Mouse (Mus musculus): Measurements from ENCODE around the gene Slc38a6. TPM values are rescaled to one million over a fixed set of nuclear protein-coding genes. Genes with fewer than 3 reads are reported as not detected.
A peak's percentile ranks its signal among the peaks of the same experiment; 100 is the strongest.

The Slc38a6 gene
- total and polyA plus RNA-seq, 3 experiments, result 3.1 to 6.1 TPM; not detected in 1

DNA sequence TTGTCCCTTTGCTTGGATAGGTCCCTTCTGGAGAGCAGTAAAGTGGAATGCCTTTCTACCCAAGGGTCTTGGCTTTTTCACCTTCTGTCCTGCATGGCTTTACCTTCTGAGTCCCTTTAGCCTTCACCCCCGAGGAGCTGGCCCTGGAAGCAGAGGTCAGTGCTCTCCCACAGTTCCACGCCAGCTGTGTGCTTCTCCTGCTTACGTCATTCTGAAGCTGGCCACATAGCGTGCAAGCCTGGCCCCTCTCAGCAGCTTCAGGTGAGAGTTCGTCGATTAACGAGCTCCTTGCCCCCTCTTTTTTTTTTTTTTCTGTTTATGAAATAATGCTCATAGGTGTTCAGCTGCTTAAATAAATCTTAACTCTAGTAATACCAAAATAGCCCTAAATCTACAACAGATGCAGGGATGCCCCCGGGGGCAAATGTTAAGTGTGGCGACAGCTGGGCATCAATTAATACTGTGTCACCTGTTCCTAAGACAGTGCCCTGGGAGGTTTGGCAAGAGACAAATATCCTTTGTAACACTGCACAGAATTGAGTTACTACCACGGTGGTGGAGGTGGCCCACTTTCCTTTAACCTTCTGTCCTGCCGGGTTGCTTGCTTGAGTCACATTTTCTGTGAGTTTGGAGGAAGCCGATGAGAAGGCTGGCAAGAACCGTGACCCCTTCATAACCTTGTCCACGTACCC, 68.7 kb downstream of the Slc38a6 start:
- H3K36me3 ChIP-seq (ENCODE audit: control insufficient read depth in 1 of 2, insufficient read depth in 2 of 2, low read length in 2 of 2), result no peaks in the 10 kb centered on the region
- H3K27me3 ChIP-seq (ENCODE audit: control insufficient read depth in 1 of 2, insufficient read depth in 2 of 2, low read length in 2 of 2), result no peaks in the 10 kb centered on the region
- H3K79me2 ChIP-seq (ENCODE audit: control insufficient read depth, insufficient read depth, low read length, poor library complexity), result no peaks in the 10 kb centered on the region
- no peak for DNase-seq (ENCODE audit: low read depth, low spot score)
- no peak overlapping the region for H3K27ac ChIP-seq (ENCODE audit: control insufficient read depth, low read depth, low read length)
- no peaks in the 10 kb centered on the region for H3K4me1 ChIP-seq (ENCODE audit: control insufficient read depth in 1 of 2, insufficient read depth in 2 of 2, low read length in 2 of 2)
- no peak overlapping the region for H3K4me3 ChIP-seq (ENCODE audit: control insufficient read depth in 1 of 2, insufficient read depth in 1 of 2, low read depth in 2 of 2, low read length in 2 of 2)
- H3K9ac ChIP-seq (ENCODE audit: control insufficient read depth, low read depth, low read length, poor library complexity, severe bottlenecking), result no peak overlapping the region
- TF ChIP-seq TBP (IDR thresholded peaks at IDR 0.05; ENCODE audit: low read depth, low read length), result no peak
- TF ChIP-seq MEF2A (IDR thresholded peaks at IDR 0.05; ENCODE audit: extremely low read depth, insufficient replicate concordance, low read depth, low read length, poor library complexity, severe bottlenecking), result no peak
- TF ChIP-seq NRF1 (IDR thresholded peaks at IDR 0.05; ENCODE audit: insufficient read depth, low read depth, low read length, poor library complexity, severe bottlenecking), result no peak
- TF ChIP-seq CTCF (IDR thresholded peaks at IDR 0.05 in 2 of 3, conservative IDR thresholded peaks at IDR 0.05 in 1 of 3; ENCODE audit: control insufficient read depth in 1 of 3, insufficient read depth in 1 of 3, low read depth in 2 of 3, low read length in 3 of 3, poor library complexity in 1 of 3, severe bottlenecking in 1 of 3), result no peak
- TF ChIP-seq USF2 (IDR thresholded peaks at IDR 0.05; ENCODE audit: borderline replicate concordance in 1 of 2, insufficient read depth in 1 of 2, low read depth in 1 of 2, low read length in 2 of 2), result no peak
- no peak for TF ChIP-seq MAZ (IDR thresholded peaks at IDR 0.05; ENCODE audit: low read depth, low read length)
- no peak for TF ChIP-seq SIN3A (IDR thresholded peaks at IDR 0.05; ENCODE audit: low read length)
- no peak for TF ChIP-seq JUND (IDR thresholded peaks at IDR 0.05; ENCODE audit: low read depth, low read length)
- no peak for TF ChIP-seq SMC3 (IDR thresholded peaks at IDR 0.05; ENCODE audit: low read depth, low read length)
- TF ChIP-seq BHLHE40 (IDR thresholded peaks at IDR 0.05; ENCODE audit: borderline replicate concordance, low read depth, low read length), result no peak
- TF ChIP-seq ZNF384 (IDR thresholded peaks at IDR 0.05; ENCODE audit: low read depth, low read length), result no peak
- TF ChIP-seq MYB (IDR thresholded peaks at IDR 0.05; ENCODE audit: low read depth, low read length), result no peak
- TF ChIP-seq ZKSCAN1 (IDR thresholded peaks at IDR 0.05; ENCODE audit: low read depth, low read length), result no peak
- no peak for TF ChIP-seq ETS1 (IDR thresholded peaks at IDR 0.05; ENCODE audit: low read depth, low read length)
- no peak for TF ChIP-seq MYC (IDR thresholded peaks at IDR 0.05; ENCODE audit: low read depth, low read length)
- TF ChIP-seq UBTF (IDR thresholded peaks at IDR 0.05; ENCODE audit: borderline replicate concordance, insufficient read depth, low read depth, low read length), result no peak
- TF ChIP-seq ZC3H11A (IDR thresholded peaks at IDR 0.05; ENCODE audit: low read depth, low read length), result no peak
- TF ChIP-seq E2F4 (IDR thresholded peaks at IDR 0.05; ENCODE audit: borderline replicate concordance, low read depth, low read length), result no peak
- no peaks in the 10 kb centered on the region for H3K9me3 ChIP-seq (replicated peaks; ENCODE audit: insufficient read depth, low read length)

GRCm38 (mm10) chr12:73356696-73357095, 70.1 kb downstream of the Slc38a6 start:
- no peaks in the 10 kb centered on the region for H3K36me3 ChIP-seq (ENCODE audit: control insufficient read depth in 1 of 2, insufficient read depth in 2 of 2, low read length in 2 of 2)
- DNase-seq (ENCODE audit: low read depth, low spot score), result peak; percentile 19
- H3K9me3 ChIP-seq (replicated peaks; ENCODE audit: insufficient read depth, low read length), result no peaks in the 10 kb centered on the region
- H3K4me3 ChIP-seq (ENCODE audit: control insufficient read depth in 1 of 2, insufficient read depth in 1 of 2, low read depth in 2 of 2, low read length in 2 of 2), result no peak overlapping the region
- no peaks in the 10 kb centered on the region for H3K27me3 ChIP-seq (ENCODE audit: control insufficient read depth in 1 of 2, insufficient read depth in 2 of 2, low read length in 2 of 2)
- TF ChIP-seq MAFK (IDR thresholded peaks at IDR 0.05; ENCODE audit: borderline replicate concordance, low read depth, low read length), result no peak
- H3K79me2 ChIP-seq (ENCODE audit: control insufficient read depth, insufficient read depth, low read length, poor library complexity), result no peaks in the 10 kb centered on the region
- no peak overlapping the region for H3K9ac ChIP-seq (ENCODE audit: control insufficient read depth, low read depth, low read length, poor library complexity, severe bottlenecking)
- no peaks in the 10 kb centered on the region for H3K4me1 ChIP-seq (ENCODE audit: control insufficient read depth in 1 of 2, insufficient read depth in 2 of 2, low read length in 2 of 2)
- no peak overlapping the region for H3K27ac ChIP-seq (ENCODE audit: control insufficient read depth, low read depth, low read length)
